Mouse (Mus musculus) forebrain, embryonic 14.5 days (tissue): ENCODE data around the gene Nucb1. TPM values are rescaled to one million over a fixed set of nuclear protein-coding genes. Genes with fewer than 3 reads are reported as not detected.
"Not testable (repeated sequence)": the region's sequence is repeated elsewhere in the genome, so short reads cannot be mapped to it uniquely, and the experiment has no call there.

Experiments
- ATAC-seq: fragments of 200-750 bp; cut with Nextera tagmentation; 2 replicates; pipeline ENCODE4 v1.8.0; 2017; ENCODE audit warnings: mild to moderate bottlenecking, moderate library complexity
- DNase-seq: peaks from one replicate; pipeline ENCODE4 v3.0.0-alpha.2; 2015; ENCODE audit warnings: low spot score
- H3K27ac ChIP-seq: fragments of 300-500 bp; sonication (generic); 2 replicates; pipeline ENCODE4 v1.5.1; 2014; ENCODE audit warnings: low read depth, mild to moderate bottlenecking, control low read depth, low read length, moderate library complexity
- H3K27me3 ChIP-seq: fragments of 300-500 bp; sonication (generic); replicated peaks from 2 replicates; pipeline ENCODE4 v1.6.1; 2014; ENCODE audit warnings: low read length, control low read depth, mixed read lengths; ENCODE audit not compliant: control insufficient read depth, insufficient read depth
- H3K36me3 ChIP-seq: fragments of 300-500 bp; sonication (generic); 2 replicates; pipeline ENCODE4 v1.6.1; 2014; ENCODE audit warnings: low read length, control low read depth; ENCODE audit not compliant: control insufficient read depth, insufficient read depth
- H3K4me1 ChIP-seq: fragments of 300-500 bp; sonication (generic); 2 replicates; pipeline ENCODE4 v1.6.1; 2014; ENCODE audit warnings: antibody characterized with exemption, low read length, control low read depth; ENCODE audit not compliant: control insufficient read depth, insufficient read depth
- H3K4me2 ChIP-seq: fragments of 300-500 bp; sonication (generic); 2 replicates; pipeline ENCODE4 v1.6.1; 2014; ENCODE audit warnings: mild to moderate bottlenecking, control low read depth, low read length
- H3K4me3 ChIP-seq: fragments of 300-500 bp; sonication (generic); 2 replicates; pipeline ENCODE4 v1.5.1; 2014; ENCODE audit warnings: low read depth, low read length, control low read depth
- H3K9ac ChIP-seq: fragments of 300-500 bp; sonication (generic); 2 replicates; pipeline ENCODE4 v1.6.1; 2014; ENCODE audit warnings: mild to moderate bottlenecking, low read length, control low read depth, moderate library complexity
- H3K9me3 ChIP-seq: fragments of 300-500 bp; sonication (generic); replicated peaks from 2 replicates; pipeline ENCODE4 v1.6.1; 2016; ENCODE audit warnings: low read length, control low read depth, mixed read lengths; ENCODE audit not compliant: control insufficient read depth
- WGBS: fragments of 180-500 bp; shearing (Covaris S2); extraction: QIAGEN DNeasy Blood & Tissue Kit; methylation state at CpG from one replicate; pipeline ENCODE4 v1.1.7; 2014; 5-methylcytosine and 5-hydroxymethylcytosine counted together
- polyA plus RNA-seq: library from polyadenylated mRNA; unstranded; fragments of >200 nt; fragmentation: Nextera tagmentation; extraction: Ambion mirVana; gene quantifications from 2 replicates; pipeline ENCODE4 v1.2.1, GENCODE M21; 2014

Nucb1 gene
- polyA plus RNA-seq, 1 experiment from 2014 or later, result 69.0 TPM

- Histone ChIP-seq H3K9ac (no peak overlapping the region), H3K9me3 (no peaks in the 10 kb centered on the region), H3K27me3 (no peaks in the 10 kb centered on the region), H3K4me3 (no peak overlapping the region), H3K36me3 (no peaks in the 10 kb centered on the region), H3K4me1 (peaks cover 6% of the 10 kb centered on the region), H3K4me2 (no peak overlapping the region), H3K27ac (no peak overlapping the region)
- no peak for DNase-seq
- WGBS, result 24% methylated on average over 6 of the region's 6 CpGs
- ATAC-seq, result no peak
Measured at GRCm38 (mm10) chr7:45529461-45529860, 19.3 kb upstream of the Nucb1 start.

- not testable (repeated sequence) for H3K4me1 ChIP-seq, DNase-seq, H3K4me2 ChIP-seq, H3K4me3 ChIP-seq, H3K36me3 ChIP-seq, H3K27me3 ChIP-seq, H3K9ac ChIP-seq, H3K27ac ChIP-seq, H3K9me3 ChIP-seq, ATAC-seq
- WGBS, result 92% methylated on average over 6 of the region's 6 CpGs
Measured at GRCm38 (mm10) chr7:45527169-45527568, 17.0 kb upstream of the Nucb1 start.

GRCm38 (mm10) chr7:45526474-45527120 lies 16.4 kb upstream of the Nucb1 start:
- Histone ChIP-seq H3K4me3 (peak overlapping the region; percentile 67), H3K36me3 (no peaks in the 10 kb centered on the region), H3K27ac (no peak overlapping the region), H3K9me3 (no peaks in the 10 kb centered on the region), H3K9ac (peak overlapping the region; percentile 82), H3K27me3 (no peaks in the 10 kb centered on the region), H3K4me1 (peaks cover 6% of the 10 kb centered on the region), H3K4me2 (peak overlapping the region; percentile 95)
- ATAC-seq (no peak), DNase-seq (no peak)
- WGBS, result 24% methylated on average over 7 of the region's 7 CpGs

- no peaks in the 10 kb centered on the region for H3K9me3 ChIP-seq
- no peaks in the 10 kb centered on the region for H3K36me3 ChIP-seq
- peak; percentile 70 for ATAC-seq
- H3K4me3 ChIP-seq, result peak within 1 kb of the TSS; percentile 67
- peaks cover 6% of the 10 kb centered on the region for H3K4me1 ChIP-seq
- peak within 1 kb of the TSS; percentile 55 for H3K27ac ChIP-seq
- WGBS, result under 1% methylated on average over 54 of the region's 54 CpGs
- peak within 1 kb of the TSS; percentile 82 for H3K9ac ChIP-seq
- H3K4me2 ChIP-seq, result peak within 1 kb of the TSS; percentile 95
- no peaks in the 10 kb centered on the region for H3K27me3 ChIP-seq
- DNase-seq, result peak; percentile 92
Measured at GRCm38 (mm10) chr7:45525809-45526473, 15.7 kb upstream of the Nucb1 start, which contains the start of the genes Ppp1r15a and Plekha4. Gene Ppp1r15a, minus strand, starts transcription at chr7:45526268. Gene Plekha4, plus strand, starts transcription at chr7:45526330.

- ATAC-seq, result 0 out of 2 replicates have a peak, but pooled peaks have one; percentile 2
- peak overlapping the region; percentile 95 for H3K4me2 ChIP-seq
- H3K9me3 ChIP-seq, result no peaks in the 10 kb centered on the region
- peak overlapping the region; percentile 82 for H3K9ac ChIP-seq
- no peaks in the 10 kb centered on the region for H3K27me3 ChIP-seq
- no peaks in the 10 kb centered on the region for H3K36me3 ChIP-seq
- peak overlapping the region; percentile 67 for H3K4me3 ChIP-seq
- DNase-seq, result no peak
- H3K27ac ChIP-seq, result no peak overlapping the region
- WGBS, result 37% methylated on average over 12 of the region's 12 CpGs
- H3K4me1 ChIP-seq, result peaks cover 6% of the 10 kb centered on the region
Measured at GRCm38 (mm10) chr7:45524841-45525621, 14.8 kb upstream of the Nucb1 start.

GRCm38 (mm10) chr7:45523678-45524170 lies 13.5 kb upstream of the Nucb1 start:
- DNase-seq (no peak), ATAC-seq (no peak)
- Histone ChIP-seq H3K27me3 (no peaks in the 10 kb centered on the region), H3K4me1 (peaks cover 6% of the 10 kb centered on the region), H3K4me3 (no peak overlapping the region), H3K9me3 (no peaks in the 10 kb centered on the region), H3K4me2 (no peak overlapping the region), H3K36me3 (no peaks in the 10 kb centered on the region), H3K27ac (no peak overlapping the region), H3K9ac (no peak overlapping the region)
- 90% methylated on average over 12 of the region's 13 CpGs for WGBS

- no peak overlapping the region for H3K4me2 ChIP-seq
- no peak overlapping the region for H3K27ac ChIP-seq
- no peaks in the 10 kb centered on the region for H3K9me3 ChIP-seq
- ATAC-seq, result no peak
- H3K36me3 ChIP-seq, result no peaks in the 10 kb centered on the region
- no peak overlapping the region for H3K9ac ChIP-seq
- no peak overlapping the region for H3K4me3 ChIP-seq
- DNase-seq, result no peak
- WGBS, result 77% methylated on average over 18 of the region's 18 CpGs
- no peaks in the 10 kb centered on the region for H3K27me3 ChIP-seq
- H3K4me1 ChIP-seq, result peaks cover 6% of the 10 kb centered on the region
Measured at GRCm38 (mm10) chr7:45522957-45523676, 12.9 kb upstream of the Nucb1 start.

GRCm38 (mm10) chr7:45522194-45522752 lies 12.1 kb upstream of the Nucb1 start:
- peak overlapping the region; percentile 66 for H3K9ac ChIP-seq
- no peak overlapping the region for H3K27ac ChIP-seq
- no peaks in the 10 kb centered on the region for H3K9me3 ChIP-seq
- H3K36me3 ChIP-seq, result no peaks in the 10 kb centered on the region
- ATAC-seq (no peak), DNase-seq (no peak)
- H3K4me1 ChIP-seq, result peaks cover 6% of the 10 kb centered on the region
- H3K27me3 ChIP-seq, result no peaks in the 10 kb centered on the region
- WGBS, result 54% methylated on average over 16 of the region's 16 CpGs
- H3K4me2 ChIP-seq, result peak overlapping the region; percentile 49
- peak overlapping the region; percentile 43 for H3K4me3 ChIP-seq
